Mouse (Mus musculus): ENCODE measurements at regions not wholly inside any gene's neighbourhood (a gene's known extent, or its start where the extent isn't known, plus 50 kb on each side); places are given as distances from the start of the nearest gene placed in this dataset.

GRCm38 (mm10) chr9:115487175-115487760 is 177.0 kb upstream of the Stt3b start:
- Histone ChIP-seq H3K4me1 (ENCODE audit: insufficient read depth, low read length) (no peaks in the 10 kb centered on the region), H3K27me3 (ENCODE audit: insufficient read depth, low read length) (no peaks in the 10 kb centered on the region), H3K4me3 (ENCODE audit: low read depth, low read length) (no peak overlapping the region), H3K36me3 (ENCODE audit: insufficient read depth, low read length) (no peaks in the 10 kb centered on the region), H3K4me2 (ENCODE audit: low read depth, low read length, poor library complexity, severe bottlenecking) (no peak overlapping the region), H3K27ac (ENCODE audit: low read depth, low read length) (no peak overlapping the region), H3K9ac (replicated peaks; ENCODE audit: low read length, poor library complexity, severe bottlenecking) (no peak overlapping the region), H3K9me3 (ENCODE audit: low read length) (no peaks in the 10 kb centered on the region)
- ATAC-seq (ENCODE audit: low FRiP score) (no peak), DNase-seq (ENCODE audit: low spot score) (no peak)
- no peak for TF ChIP-seq CTCF (IDR thresholded peaks at IDR 0.05)
- WGBS = 96% methylated on average over 5 of the region's 5 CpGs

- no peaks in the 10 kb centered on the region for H3K36me3 ChIP-seq (ENCODE audit: insufficient read depth, low read length)
- no peak overlapping the region for H3K4me2 ChIP-seq (ENCODE audit: low read depth, low read length, poor library complexity, severe bottlenecking)
- no peak overlapping the region for H3K4me3 ChIP-seq (ENCODE audit: low read depth, low read length)
- no peak for TF ChIP-seq CTCF (IDR thresholded peaks at IDR 0.05)
- no peaks in the 10 kb centered on the region for H3K9me3 ChIP-seq (ENCODE audit: low read length)
- no peaks in the 10 kb centered on the region for H3K4me1 ChIP-seq (ENCODE audit: insufficient read depth, low read length)
- H3K9ac ChIP-seq (replicated peaks; ENCODE audit: low read length, poor library complexity, severe bottlenecking) = no peak overlapping the region
- H3K27ac ChIP-seq (ENCODE audit: low read depth, low read length) = no peak overlapping the region
- DNase-seq (ENCODE audit: low spot score) (no peak), ATAC-seq (ENCODE audit: low FRiP score) (no peak)
- WGBS = 73% methylated on average over 9 of the region's 9 CpGs
- H3K27me3 ChIP-seq (ENCODE audit: insufficient read depth, low read length) = no peaks in the 10 kb centered on the region
Measured at GRCm38 (mm10) chr9:115488913-115489809, 178.9 kb upstream of the Stt3b start.

GRCm38 (mm10) chr9:115492431-115493171 is 182.4 kb upstream of the Stt3b start:
- no peak for ATAC-seq (ENCODE audit: low FRiP score)
- 80% methylated on average over 6 of the region's 6 CpGs for WGBS
- Histone ChIP-seq H3K4me1 (ENCODE audit: insufficient read depth, low read length) (no peaks in the 10 kb centered on the region), H3K4me2 (ENCODE audit: low read depth, low read length, poor library complexity, severe bottlenecking) (no peak overlapping the region), H3K9ac (replicated peaks; ENCODE audit: low read length, poor library complexity, severe bottlenecking) (no peak overlapping the region), H3K36me3 (ENCODE audit: insufficient read depth, low read length) (no peaks in the 10 kb centered on the region), H3K4me3 (ENCODE audit: low read depth, low read length) (no peak overlapping the region), H3K27me3 (ENCODE audit: insufficient read depth, low read length) (no peaks in the 10 kb centered on the region), H3K9me3 (ENCODE audit: low read length) (no peaks in the 10 kb centered on the region), H3K27ac (ENCODE audit: low read depth, low read length) (no peak overlapping the region)
- no peak for TF ChIP-seq CTCF (IDR thresholded peaks at IDR 0.05)
- DNase-seq (ENCODE audit: low spot score) = no peak

- Histone ChIP-seq H3K27ac (ENCODE audit: low read depth, low read length) (no peak overlapping the region), H3K4me3 (ENCODE audit: low read depth, low read length) (no peak overlapping the region), H3K36me3 (ENCODE audit: insufficient read depth, low read length) (no peaks in the 10 kb centered on the region), H3K9ac (replicated peaks; ENCODE audit: low read length, poor library complexity, severe bottlenecking) (no peak overlapping the region), H3K4me2 (ENCODE audit: low read depth, low read length, poor library complexity, severe bottlenecking) (no peak overlapping the region), H3K27me3 (ENCODE audit: insufficient read depth, low read length) (no peaks in the 10 kb centered on the region), H3K9me3 (ENCODE audit: low read length) (no peaks in the 10 kb centered on the region), H3K4me1 (ENCODE audit: insufficient read depth, low read length) (no peaks in the 10 kb centered on the region)
- TF ChIP-seq CTCF (IDR thresholded peaks at IDR 0.05) = no peak
- no peak for DNase-seq (ENCODE audit: low spot score)
- no peak for ATAC-seq (ENCODE audit: low FRiP score)
- WGBS = 90% methylated on average over 2 of the region's 2 CpGs
Measured at GRCm38 (mm10) chr9:115493765-115494164, 183.5 kb upstream of the Stt3b start.

- Histone ChIP-seq H3K4me1 (ENCODE audit: insufficient read depth, low read length) (no peaks in the 10 kb centered on the region), H3K4me2 (ENCODE audit: low read depth, low read length, poor library complexity, severe bottlenecking) (no peak overlapping the region), H3K9ac (replicated peaks; ENCODE audit: low read length, poor library complexity, severe bottlenecking) (no peak overlapping the region), H3K36me3 (ENCODE audit: insufficient read depth, low read length) (no peaks in the 10 kb centered on the region), H3K27ac (ENCODE audit: low read depth, low read length) (no peak overlapping the region), H3K4me3 (ENCODE audit: low read depth, low read length) (no peak overlapping the region), H3K9me3 (ENCODE audit: low read length) (no peaks in the 10 kb centered on the region), H3K27me3 (ENCODE audit: insufficient read depth, low read length) (no peaks in the 10 kb centered on the region)
- ATAC-seq (ENCODE audit: low FRiP score) = no peak
- no peak for TF ChIP-seq CTCF (IDR thresholded peaks at IDR 0.05)
- no peak for DNase-seq (ENCODE audit: low spot score)
- whole genome bisulfite sequencing = 52% methylated on average over 3 of the region's 3 CpGs
Measured at GRCm38 (mm10) chr9:115499536-115499935, 189.3 kb upstream of the Stt3b start.

GRCm38 (mm10) chr9:115504789-115505188 is 194.6 kb upstream of the Stt3b start:
- H3K9me3 ChIP-seq (ENCODE audit: low read length) = no peaks in the 10 kb centered on the region
- ATAC-seq (ENCODE audit: low FRiP score) (no peak), DNase-seq (ENCODE audit: low spot score) (no peak)
- no peak for TF ChIP-seq CTCF (IDR thresholded peaks at IDR 0.05)
- H3K4me2 ChIP-seq (ENCODE audit: low read depth, low read length, poor library complexity, severe bottlenecking) = no peak overlapping the region
- no peaks in the 10 kb centered on the region for H3K27me3 ChIP-seq (ENCODE audit: insufficient read depth, low read length)
- no peaks in the 10 kb centered on the region for H3K36me3 ChIP-seq (ENCODE audit: insufficient read depth, low read length)
- H3K9ac ChIP-seq (replicated peaks; ENCODE audit: low read length, poor library complexity, severe bottlenecking) = no peak overlapping the region
- 60% methylated on average over 2 of the region's 2 CpGs for WGBS
- H3K27ac ChIP-seq (ENCODE audit: low read depth, low read length) = no peak overlapping the region
- H3K4me1 ChIP-seq (ENCODE audit: insufficient read depth, low read length) = no peaks in the 10 kb centered on the region
- no peak overlapping the region for H3K4me3 ChIP-seq (ENCODE audit: low read depth, low read length)
